Mouse (Mus musculus) liver, postnatal 0 days (tissue): ENCODE results near the gene Lcn11.

Experiments
- CTCF ChIP-seq: sonication (generic); IDR thresholded peaks from 2 replicates; pipeline ENCODE4 v1.5.1; 2016; ENCODE audit warnings: antibody characterized with exemption, low read depth
- EP300 ChIP-seq: IDR thresholded peaks from 2 replicates; pipeline ENCODE4 v1.6.1; 2016; ENCODE audit warnings: antibody characterized with exemption, low read depth, mild to moderate bottlenecking

GRCm38 (mm10) chr2:25773507-25773906, 3.3 kb upstream of the Lcn11 start:
- TF ChIP-seq CTCF, result no peak
- TF ChIP-seq EP300, result no peak
